Mouse (Mus musculus) fibroblast of lung, adult 2 months (primary cell): ENCODE data around the gene Ghr.

Experiments
- DNase-seq: peaks from one replicate; pipeline ENCODE4 v3.0.0-alpha.2; 2011; ENCODE audit warnings: low read depth

Ghr gene

DNA sequence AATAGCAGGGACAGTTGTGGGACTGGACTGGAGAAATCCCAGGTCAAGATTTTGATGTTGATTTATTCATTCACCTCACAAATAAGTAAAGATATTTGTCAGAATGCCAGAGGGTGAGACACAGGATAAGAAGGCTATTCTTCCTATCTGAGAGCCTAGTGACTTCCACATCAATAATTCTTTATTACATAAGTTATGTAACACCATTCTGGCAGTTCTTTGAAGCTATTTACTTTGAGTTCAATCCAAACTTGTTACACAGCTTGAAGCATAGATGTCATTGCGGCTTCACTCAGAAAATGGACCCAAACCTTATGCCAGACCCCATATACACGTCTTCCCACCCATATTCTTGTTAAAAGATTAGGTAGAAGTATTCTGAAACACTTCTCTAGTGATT is 133.7 kb downstream of the Ghr start:
- DNase-seq: no peak

DNA sequence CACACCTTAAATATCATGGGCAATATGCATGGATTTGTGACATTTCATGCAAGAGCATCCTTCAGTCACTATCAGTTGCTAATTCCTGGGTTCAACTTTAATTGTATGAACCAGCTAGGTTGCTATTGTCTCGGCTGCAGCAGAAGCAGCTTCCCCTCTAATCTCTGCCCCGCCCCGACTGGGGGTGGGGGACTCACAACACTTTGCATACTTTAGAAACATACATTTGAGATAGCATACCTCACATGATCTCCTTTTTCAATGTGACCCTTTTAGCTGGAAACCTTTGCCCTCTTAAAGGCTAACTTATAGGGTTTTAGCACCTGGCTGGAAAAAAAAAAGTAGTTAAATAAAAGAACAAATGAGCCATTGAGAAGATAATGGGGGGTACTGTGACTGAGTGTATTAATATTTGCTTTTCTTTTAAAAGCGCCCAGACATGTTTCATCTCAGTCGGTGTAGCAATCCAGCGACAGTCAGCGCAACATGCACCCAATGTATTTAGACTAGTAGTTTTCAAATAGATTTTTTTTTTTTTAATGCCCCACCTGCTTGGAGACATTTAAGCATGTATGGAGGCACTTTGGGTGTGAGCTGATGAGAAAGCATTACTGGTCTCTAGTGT is 137.9 kb downstream of the Ghr start:
- DNase-seq: no peak

DNA sequence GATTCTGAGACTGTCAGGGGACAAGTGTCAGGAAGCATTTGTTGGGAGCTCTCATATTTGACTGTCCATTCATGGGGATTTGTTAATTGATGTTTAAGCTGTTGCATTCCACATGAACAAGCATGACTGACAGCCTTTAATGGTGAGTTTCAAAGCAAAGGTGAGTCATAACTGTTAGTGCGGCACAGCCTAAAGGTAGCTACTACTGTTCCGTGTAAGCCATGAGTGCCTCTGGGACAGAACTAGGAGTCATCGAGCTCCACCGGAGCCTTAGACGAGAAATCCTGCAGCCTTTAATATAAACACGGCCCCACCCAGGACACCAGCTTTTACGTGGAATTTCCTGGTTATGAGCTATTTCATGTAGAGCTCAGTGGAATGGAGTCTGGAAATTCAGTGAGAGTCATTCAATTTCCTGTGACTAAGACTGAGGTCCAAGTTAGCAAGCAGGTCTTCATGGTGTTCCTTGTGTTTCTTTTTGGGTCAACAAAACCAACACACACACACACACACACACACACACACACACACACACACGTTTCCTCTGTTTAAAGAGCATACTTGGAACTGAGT is 138.8 kb downstream of the Ghr start:
- DNase-seq: no peak

DNA sequence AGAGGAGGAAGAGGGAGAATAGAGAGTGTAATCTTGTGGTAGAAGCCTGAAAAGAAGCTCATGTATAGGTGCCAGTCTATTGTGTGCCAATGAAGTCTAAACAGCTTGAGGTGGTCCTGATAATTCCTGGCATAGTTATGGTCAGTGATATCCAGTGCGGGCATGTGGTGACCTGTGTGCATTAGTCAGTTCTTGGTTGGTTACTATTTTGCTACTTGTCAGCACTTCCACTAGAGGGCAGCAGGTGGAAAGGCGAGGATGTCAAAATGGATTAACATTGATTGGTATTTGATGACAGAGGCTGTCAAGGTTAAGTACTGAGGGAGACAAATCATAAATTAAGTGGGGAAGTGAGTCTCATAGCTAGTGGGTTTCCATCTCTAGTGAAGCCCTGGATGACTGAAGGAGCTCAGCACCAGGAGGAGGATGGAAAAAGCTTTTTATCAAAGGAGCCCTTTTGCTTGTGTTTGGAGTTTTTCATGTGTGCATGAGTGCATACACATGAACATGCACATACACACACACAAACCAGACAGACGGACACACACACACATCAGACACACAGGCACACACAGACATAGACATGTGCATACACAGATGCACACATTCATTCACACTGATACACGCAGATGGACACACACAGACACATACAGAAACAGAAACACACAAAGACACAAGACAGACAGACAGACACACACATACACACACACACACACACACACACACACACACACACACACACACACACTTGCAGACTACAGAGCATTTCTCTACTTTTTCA is 141.6 kb downstream of the Ghr start:
- DNase-seq: no peak

DNA sequence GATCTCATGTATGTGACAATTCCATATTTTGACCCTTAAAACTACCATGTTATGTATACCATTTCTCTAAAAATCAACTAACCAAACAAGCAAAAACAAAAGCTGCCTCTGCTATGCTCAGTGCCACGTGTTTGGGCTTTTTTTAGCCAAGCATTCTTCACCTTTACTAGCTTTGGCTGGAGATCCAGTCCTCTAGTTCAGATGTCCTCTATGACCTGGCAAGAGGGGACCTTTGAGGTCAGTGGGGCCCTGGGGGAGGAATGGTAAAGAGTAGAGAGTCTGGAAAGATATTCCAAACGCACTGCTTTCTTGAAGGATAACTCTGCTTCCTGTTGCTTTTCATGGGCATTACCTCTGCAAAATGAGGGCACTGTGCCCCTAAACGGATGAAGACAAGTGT is 145.9 kb downstream of the Ghr start:
- DNase-seq: no peak

DNA sequence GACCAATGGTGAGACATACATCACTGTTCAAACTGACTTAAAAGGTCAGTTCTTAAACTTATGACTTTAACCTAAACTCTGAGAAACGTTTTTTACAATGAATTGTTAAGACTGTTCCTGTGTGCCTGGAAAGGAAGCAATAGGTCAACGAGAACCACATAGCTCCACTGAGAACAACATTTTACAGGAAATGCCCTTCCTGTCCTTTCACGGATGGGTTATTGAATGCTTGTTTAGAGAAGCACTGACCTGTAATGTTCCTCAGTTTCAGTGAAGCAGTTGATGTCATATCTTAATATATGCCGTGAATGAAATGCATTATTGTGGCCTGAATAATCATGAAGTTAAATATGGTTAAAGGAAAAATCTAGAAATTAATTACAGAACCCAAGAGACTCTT is 147.7 kb downstream of the Ghr start:
- no peak for DNase-seq

DNA sequence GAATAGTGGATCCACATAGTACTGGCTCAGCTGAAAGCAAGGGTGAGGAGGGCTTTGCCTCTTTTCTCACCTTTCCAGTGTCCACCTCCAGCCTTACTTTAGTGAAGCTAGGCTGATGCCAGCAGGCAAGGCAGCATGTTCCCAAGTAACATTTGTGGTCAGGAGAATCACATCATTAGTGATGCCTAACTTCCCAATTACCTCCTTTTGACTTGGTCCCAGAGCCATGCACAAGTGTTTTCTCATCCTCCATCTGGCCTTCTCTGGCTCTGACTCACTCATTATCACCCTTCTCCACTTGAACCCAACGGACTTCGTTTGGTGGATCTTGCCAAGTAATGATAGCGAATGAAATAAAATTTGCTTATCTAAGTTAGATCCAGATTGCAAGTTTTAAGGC is 148.8 kb downstream of the Ghr start:
- DNase-seq: no peak

DNA sequence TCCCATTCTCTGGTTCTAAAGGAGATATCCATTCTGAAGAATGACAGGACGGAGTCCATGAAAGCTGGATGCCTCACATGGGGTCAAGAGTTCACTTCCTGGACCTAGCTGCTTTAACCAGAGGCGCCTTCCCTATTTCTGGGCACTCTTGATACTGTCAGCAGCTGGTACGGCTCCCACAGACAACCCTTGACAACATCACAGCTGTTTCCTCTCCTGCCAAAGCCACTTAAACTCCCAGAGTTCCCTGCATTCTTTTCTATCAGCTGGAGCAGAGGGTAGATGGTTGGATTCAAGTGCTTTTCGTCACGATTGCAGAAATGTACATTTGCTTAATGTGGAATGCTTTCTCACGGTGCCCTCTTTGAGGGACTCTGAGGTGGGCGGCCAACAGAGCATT is 150.0 kb downstream of the Ghr start:
- DNase-seq: no peak

DNA sequence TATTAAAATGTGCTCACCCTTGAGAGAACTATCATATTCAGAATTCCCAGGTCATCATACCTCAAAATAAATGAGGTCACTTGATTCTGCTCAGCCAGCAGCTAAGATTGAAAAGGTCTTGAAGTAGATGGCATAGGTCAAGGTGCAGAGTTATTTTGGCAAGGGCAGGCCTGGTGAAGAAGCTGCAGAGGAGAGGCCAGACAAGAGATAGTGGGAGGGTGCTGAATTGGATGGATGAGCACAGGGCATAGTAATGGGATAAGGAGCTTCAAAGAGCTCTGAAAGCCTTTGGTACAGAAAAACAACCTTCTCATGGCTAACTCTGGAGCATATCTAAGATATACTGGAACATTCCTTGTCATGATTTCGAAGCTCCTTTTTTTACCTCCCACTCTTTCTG is 150.5 kb downstream of the Ghr start:
- no peak for DNase-seq

DNA sequence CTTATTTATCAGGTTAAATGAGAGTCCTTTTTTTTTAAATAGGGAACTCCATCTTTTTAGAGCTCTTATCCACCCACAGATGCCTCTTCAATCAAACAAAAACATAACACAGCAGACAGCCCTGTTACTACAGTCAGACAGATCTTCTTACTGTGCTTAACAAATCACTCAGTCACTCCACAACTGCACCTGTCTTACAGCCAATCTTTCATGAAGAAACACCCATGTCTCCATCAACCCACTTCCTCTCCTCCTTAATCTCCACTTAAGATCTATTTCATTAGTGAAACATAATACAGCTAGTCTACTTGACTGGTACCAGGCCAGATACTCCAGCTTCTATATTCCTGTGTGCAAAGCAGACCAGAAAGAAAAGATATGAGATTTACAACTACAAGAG is 153.9 kb downstream of the Ghr start:
- DNase-seq: no peak

DNA sequence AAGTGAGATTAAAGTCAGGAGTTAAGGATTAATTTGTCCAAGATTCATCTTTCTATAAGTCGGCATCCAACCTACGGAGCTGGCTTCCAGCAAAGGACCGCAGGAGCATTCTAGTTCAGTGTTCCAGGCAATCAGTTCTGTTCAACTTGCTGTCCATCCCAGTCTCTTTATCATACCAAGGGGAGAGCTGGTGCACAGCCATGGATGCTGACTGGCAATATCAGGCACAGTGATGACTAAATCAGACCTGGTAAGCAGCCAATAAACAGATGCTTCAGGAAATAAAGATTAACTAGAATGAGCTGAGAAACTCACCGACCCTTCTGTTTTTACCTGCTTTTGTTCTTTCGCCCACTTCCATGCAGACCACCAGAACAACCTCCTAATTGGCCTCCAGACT is 154.3 kb downstream of the Ghr start:
- DNase-seq: no peak

DNA sequence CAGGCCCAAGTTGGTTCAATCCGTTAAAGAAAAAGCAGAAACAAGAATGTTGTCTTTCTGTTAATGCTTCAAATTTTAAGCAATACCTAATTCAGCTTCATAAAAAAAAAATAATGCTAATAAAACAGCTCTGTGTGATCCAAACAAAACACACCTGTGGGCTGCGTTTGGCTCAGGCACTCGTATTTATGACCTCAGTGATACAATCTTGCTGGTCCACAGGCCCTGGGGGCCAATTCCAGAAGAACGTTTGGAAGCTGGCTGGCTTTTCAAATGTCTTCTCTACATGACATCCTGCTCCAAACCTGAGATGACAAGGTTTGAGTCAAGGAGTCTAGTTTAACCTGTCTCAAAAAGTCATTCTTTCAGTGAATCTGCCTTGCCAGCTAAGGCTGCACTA is 156.9 kb downstream of the Ghr start:
- no peak for DNase-seq

DNA sequence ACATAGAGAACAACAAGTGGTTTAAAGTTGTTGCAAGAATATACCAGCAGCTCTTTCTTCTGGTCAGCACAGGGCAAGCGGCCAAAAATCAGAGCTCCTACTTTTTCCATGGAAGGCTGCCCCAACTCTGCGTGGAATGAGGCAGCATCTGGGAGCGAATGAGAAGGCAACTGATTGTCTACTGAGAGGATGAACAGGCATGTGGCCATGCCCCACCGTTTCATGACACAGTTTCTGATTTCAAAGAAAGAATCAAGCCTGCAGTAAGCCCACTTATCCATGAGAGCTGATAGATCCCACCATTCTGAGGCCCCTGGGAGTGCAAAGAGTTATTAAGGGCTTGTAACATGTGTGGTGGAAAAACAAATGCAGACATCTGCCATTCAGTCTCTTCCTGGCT is 160.1 kb downstream of the Ghr start:
- peak; percentile 21 for DNase-seq

DNA sequence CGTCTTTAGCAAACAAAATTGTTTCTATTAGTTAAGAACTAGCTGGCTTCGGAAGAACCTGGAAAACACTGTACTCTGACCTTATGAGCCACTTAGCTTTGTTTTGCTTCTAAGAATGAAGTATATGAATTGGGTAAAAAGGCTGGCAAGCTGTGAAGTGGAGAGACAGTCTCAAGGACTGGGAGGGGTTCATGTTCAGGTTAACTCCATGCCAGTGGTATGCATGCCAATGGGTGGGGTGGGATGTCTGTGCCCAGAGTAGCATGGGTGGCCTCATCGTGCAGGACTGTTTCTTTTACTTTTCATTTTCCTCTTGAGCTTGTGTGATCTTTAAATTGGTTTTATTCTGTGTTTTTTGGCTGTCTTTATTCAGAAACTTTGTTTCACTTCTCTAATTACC is 165.6 kb downstream of the Ghr start:
- no peak for DNase-seq

DNA sequence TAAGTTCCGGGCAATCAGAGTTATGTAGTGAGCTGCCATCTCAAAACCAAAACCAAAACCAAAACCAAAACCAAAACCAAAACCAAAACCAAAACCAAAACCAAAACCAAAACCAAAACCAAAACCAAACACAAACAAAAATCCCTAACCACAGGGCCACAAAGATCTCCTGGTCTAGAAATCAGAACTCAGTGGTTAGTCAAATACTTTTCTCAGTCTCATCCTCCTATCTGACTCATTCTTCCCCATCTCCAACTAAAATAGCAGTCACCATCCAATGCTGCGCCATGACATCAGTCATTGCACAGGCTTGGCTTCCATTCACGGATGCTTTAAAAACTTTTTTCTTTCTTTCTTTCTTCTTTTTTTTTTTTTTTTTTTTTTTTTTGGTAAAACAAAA is 170.2 kb downstream of the Ghr start:
- no peak for DNase-seq

DNA sequence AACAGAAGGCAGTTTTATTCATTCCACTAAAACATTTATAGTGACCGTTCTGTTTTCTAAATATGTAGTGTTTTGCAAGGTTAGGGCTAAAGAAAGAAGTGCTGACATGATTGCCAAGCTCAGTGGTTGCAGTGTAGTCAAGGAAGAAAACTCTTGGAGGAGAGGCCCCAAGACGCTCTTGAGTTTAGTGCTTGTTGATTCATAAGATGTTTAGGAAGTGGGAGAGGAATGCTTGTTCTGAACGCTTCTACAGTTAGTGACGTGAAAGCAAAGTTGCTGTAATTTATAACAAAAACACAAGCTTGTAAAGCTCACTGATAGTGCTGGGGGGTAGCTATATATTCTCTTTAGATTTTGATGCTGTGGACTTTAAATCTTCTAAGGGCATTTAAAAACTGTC is 174.8 kb downstream of the Ghr start:
- DNase-seq: no peak

DNA sequence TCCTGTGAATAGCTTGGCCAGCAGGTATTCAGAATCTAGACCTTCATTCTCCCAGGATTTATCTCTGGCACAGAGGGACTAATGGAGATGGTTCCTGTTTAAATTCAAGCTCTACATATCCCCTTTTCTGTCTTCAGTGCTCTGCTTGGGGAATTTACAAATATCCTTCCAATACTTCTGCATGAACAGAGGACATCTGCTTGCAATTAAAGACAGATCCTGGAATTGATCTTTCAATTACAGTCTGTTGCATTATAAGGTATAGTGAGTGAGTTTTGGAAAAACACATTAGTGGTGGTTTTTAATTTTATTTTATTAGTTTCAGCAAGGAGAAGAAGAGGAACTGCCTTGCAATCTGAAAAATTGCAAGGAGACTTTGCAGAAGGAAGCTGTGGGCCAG is 184.1 kb downstream of the Ghr start:
- DNase-seq: no peak

DNA sequence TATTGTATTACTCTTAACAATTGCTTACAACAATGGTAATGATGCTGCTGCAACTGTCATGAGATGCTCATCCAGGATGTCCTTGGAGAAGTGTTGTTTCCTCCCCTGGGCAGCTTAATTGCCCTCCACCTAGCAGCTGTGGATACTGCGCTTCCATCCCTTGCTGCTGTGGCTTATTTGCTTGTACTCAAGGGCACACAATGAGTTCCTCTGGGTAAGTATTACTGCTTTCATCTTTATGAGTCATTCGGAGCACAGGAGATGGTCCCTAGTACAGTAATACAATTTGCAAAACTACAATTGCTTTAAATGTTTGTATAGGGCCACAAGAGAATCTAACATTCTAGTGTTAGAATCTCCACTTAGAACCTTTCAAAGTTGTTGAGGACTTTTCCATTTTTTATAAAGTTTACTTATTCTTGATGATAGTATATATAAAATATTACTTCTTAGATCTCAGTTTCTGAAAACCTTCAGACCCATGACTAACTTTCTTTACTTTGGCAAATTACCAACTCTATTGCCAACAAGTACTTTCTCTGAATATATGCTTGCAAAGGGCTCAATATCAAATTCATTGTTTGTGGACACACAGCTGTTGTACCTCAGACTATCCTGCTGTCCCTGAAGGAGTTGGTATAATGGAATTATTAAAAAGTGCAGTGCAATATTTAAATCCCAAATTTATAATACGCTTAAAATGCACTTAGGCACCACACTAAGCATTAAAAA is 185.8 kb downstream of the Ghr start:
- no peak for DNase-seq

DNA sequence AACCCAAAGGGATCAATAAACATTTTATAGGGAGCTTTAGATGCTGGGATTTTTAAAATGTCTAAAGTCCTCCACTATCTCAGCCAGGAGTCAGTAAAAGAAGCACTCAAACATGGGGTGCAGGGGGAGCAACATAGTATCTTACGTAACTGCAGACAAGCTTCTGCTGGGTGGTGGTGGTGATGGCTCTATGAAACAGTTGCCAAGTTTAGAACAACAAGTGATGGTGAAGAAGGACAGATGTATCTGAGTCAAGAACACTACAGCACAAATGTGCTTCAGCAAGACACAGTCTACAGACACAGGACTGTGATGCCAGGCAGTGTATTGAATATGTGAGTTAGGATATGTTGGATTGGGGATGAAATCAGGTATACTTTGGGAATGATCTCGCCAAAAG is 187.1 kb downstream of the Ghr start:
- DNase-seq: no peak

DNA sequence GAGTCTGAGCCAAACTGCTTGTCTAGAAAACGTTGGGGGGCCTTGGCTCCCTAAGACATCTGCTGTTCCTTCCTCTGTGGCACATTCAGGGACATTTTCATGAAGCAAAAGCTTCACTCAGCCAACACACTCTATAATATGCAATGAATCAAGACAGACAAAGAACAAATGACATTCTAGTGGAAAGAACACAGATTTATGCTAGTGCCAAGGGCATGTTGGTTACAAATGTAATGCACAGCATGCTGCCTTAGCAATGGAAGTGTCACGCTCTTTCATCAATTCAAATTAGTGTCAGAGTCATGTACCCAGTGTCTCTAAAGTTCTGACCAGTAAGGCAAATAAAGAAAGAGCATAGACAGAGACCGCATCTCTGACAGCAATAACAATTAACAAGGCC is 187.6 kb downstream of the Ghr start:
- DNase-seq: no peak

DNA sequence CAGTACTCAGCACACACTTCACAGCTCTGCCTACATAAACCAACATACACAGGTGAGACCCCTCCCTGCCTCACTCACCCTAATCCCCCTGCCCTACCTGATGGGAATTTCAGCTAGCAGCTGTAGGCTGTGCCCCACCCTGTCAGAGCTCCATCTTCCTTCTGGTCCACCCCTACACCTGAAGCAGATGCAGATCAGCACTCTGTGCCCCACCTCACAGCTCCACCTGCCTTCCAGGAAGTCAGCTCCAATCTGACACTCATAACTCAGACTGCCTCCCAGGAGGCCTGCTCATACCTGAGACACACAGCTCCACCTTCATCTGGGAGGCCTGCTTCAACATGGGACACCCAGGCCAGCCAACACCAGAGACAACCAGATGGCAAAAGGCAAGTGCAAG is 192.6 kb downstream of the Ghr start:
- no peak for DNase-seq

DNA sequence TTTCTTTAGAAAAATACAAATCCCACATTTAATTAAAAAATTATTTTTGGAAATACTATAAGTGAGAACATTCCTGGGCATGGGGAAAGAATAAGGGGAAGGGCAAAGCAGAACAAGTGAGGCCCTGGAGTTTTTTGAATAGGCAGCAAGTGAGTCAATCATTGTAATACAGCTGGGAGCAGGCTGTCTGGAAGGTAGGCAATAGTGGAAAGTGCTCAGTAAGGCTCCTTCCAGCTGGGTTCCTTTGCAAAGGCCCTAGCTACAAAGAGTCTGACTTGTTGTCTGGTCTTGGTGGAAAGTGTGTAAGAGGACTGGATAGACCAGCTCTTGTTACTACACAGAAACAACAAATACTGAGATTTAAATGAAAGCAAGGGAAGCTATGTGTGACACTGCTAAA is 194.3 kb downstream of the Ghr start:
- no peak for DNase-seq

DNA sequence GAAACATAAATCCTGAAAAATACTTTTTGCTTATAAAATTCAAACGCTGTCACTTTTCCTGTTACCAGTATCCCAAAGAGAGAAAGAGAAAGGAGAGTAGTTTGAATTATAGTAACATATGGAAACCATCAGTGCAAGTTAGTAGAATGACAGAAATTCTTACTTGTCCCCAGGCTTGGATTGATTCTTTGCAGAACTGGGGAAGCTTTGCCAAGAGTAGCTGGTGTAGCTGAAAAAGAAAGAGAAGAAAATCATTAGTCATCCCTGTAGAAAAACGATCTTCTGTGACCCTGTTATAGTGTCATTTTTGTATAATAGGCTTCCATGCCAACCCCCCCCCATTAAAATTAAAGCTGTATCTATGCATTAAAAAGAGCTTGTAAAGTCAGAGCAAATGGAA is 194.8 kb downstream of the Ghr start:
- no peak for DNase-seq
